Mouse (Mus musculus) limb, embryonic 14.5 days (tissue): ENCODE measurements around the gene Armc9. TPM values are rescaled to one million over a fixed set of nuclear protein-coding genes. Genes with fewer than 3 reads are reported as not detected.

Experiments
- ATAC-seq: fragments of 200-750 bp; cut with Nextera tagmentation; 2 replicates; pipeline ENCODE4 v1.8.0; 2017; ENCODE audit warnings: low read depth, moderate number of reproducible peaks, moderate TSS enrichment; ENCODE audit not compliant: low FRiP score
- DNase-seq: peaks from one replicate; pipeline ENCODE4 v3.0.0-alpha.2; 2015; ENCODE audit warnings: low spot score
- H3K27ac ChIP-seq: fragments of 300-500 bp; sonication (generic); replicated peaks from 2 replicates; pipeline ENCODE4 v1.5.1; 2014; ENCODE audit warnings: low read depth, mild to moderate bottlenecking, low read length, moderate library complexity, mixed read lengths
- H3K27me3 ChIP-seq: fragments of 300-500 bp; sonication (generic); 2 replicates; pipeline ENCODE4 v1.6.1; 2014; ENCODE audit warnings: low read length, mixed read lengths; ENCODE audit not compliant: control insufficient read depth, insufficient read depth
- H3K36me3 ChIP-seq: fragments of 300-500 bp; sonication (generic); 2 replicates; pipeline ENCODE4 v1.6.1; 2014; ENCODE audit warnings: mild to moderate bottlenecking, low read length, moderate library complexity, mixed read lengths; ENCODE audit not compliant: control insufficient read depth, insufficient read depth
- H3K4me1 ChIP-seq: fragments of 300-500 bp; sonication (generic); 2 replicates; pipeline ENCODE4 v1.6.1; 2014; ENCODE audit warnings: antibody characterized with exemption, low read length, mixed read lengths; ENCODE audit not compliant: control insufficient read depth, insufficient read depth
- H3K4me2 ChIP-seq: fragments of 300-500 bp; sonication (generic); replicated peaks from 2 replicates; pipeline ENCODE4 v1.6.1; 2014; ENCODE audit warnings: low read depth, mild to moderate bottlenecking, low read length, moderate library complexity; ENCODE audit not compliant: severe bottlenecking
- H3K4me3 ChIP-seq: fragments of 300-500 bp; sonication (generic); replicated peaks from 2 replicates; pipeline ENCODE4 v1.5.1; 2014; ENCODE audit warnings: low read length
- H3K9ac ChIP-seq: fragments of 300-500 bp; sonication (generic); 2 replicates; pipeline ENCODE4 v1.6.1; 2014; ENCODE audit warnings: mild to moderate bottlenecking, low read depth, low read length, moderate library complexity; ENCODE audit not compliant: severe bottlenecking
- H3K9me3 ChIP-seq: fragments of 300-500 bp; sonication (generic); 2 replicates; pipeline ENCODE4 v1.6.1; 2016; ENCODE audit warnings: low read length; ENCODE audit not compliant: control insufficient read depth
- POLR2A ChIP-seq: fragments of 200-500 bp; IDR thresholded peaks from 2 replicates; pipeline ENCODE4 v1.8.0; 2012; ENCODE audit warnings: inconsistent platforms, mild to moderate bottlenecking, moderate library complexity, borderline replicate concordance; ENCODE audit not compliant: insufficient read depth, insufficient read length; ENCODE audit errors: extremely low read depth
- WGBS: fragments of 180-500 bp; shearing (Covaris S2); extraction: QIAGEN DNeasy Blood & Tissue Kit; methylation state at CpG from one replicate; pipeline ENCODE4 v1.1.7; 2014; 5-methylcytosine and 5-hydroxymethylcytosine counted together
- polyA plus RNA-seq, 2 experiments: library from polyadenylated mRNA; depleted of rRNA in 1 of 2; stranded (reverse) in 1 of 2; unstranded in 1 of 2; fragments of >200 nt; fragmentation: Nextera tagmentation in 1 of 2; extraction: Ambion mirVana in 1 of 2; gene quantifications; 2 replicates each; pipeline versions ENCODE4 v1.2.1 to v1.2.3; 2012 to 2014

Gene Armc9
- polyA plus RNA-seq, 2 experiments, result 17.0 to 19.6 TPM

DNA sequence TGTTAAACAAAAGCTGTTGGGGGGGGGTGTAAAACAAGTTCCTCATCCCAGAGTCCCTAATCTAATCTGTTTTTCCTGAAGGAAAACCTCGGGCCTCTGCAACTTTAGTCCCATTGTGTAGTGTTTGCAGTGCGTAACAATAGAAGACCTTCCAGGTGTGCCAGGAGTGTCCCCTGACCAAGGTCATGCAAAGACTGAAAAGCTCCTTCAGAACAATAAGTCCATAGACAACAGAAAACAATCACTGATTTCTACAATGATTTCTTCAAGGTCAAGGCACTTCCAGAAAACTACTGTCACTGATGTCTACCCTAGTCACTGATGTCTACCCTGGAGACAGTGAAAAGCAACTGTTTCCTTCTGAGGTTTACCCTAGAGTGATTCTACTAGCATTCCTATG, 33.3 kb downstream of the Armc9 start:
- H3K27ac ChIP-seq, result no peak overlapping the region
- no peak overlapping the region for H3K4me2 ChIP-seq
- peaks cover 25% of the 10 kb centered on the region for H3K36me3 ChIP-seq
- no peaks in the 10 kb centered on the region for H3K4me1 ChIP-seq
- no peak overlapping the region for H3K4me3 ChIP-seq
- TF ChIP-seq POLR2A, result no peak
- no peak overlapping the region for H3K9ac ChIP-seq
- H3K9me3 ChIP-seq, result no peaks in the 10 kb centered on the region
- DNase-seq, result no peak
- H3K27me3 ChIP-seq, result no peaks in the 10 kb centered on the region
- no peak for ATAC-seq
- 77% methylated on average over 2 of the region's 2 CpGs for WGBS

DNA sequence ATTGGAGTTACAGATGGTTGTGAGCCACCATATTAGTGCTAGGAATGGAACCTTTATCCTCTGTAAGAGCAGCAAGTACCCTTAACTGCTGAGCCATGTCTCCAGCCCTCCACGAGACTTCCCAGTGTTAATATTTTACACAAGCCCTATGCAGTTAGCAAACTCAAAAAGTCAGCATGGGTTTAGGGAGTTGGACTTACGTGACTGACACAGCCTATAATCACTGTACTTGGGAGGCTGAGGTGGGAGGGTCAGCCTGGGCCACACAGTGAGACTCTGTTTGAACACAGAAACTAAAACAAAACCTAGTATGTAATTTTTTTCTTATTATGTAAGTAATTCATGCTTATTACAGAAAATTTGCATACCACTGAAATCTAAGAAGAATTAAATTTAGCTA, 33.7 kb downstream of the Armc9 start:
- TF ChIP-seq POLR2A, result no peak
- DNase-seq (no peak), ATAC-seq (no peak)
- Histone ChIP-seq H3K4me2 (no peak overlapping the region), H3K27me3 (no peaks in the 10 kb centered on the region), H3K36me3 (peaks cover 25% of the 10 kb centered on the region), H3K4me1 (no peaks in the 10 kb centered on the region), H3K9me3 (no peaks in the 10 kb centered on the region), H3K4me3 (no peak overlapping the region), H3K27ac (no peak overlapping the region), H3K9ac (no peak overlapping the region)
- WGBS, result 85% methylated on average over 2 of the region's 2 CpGs

DNA sequence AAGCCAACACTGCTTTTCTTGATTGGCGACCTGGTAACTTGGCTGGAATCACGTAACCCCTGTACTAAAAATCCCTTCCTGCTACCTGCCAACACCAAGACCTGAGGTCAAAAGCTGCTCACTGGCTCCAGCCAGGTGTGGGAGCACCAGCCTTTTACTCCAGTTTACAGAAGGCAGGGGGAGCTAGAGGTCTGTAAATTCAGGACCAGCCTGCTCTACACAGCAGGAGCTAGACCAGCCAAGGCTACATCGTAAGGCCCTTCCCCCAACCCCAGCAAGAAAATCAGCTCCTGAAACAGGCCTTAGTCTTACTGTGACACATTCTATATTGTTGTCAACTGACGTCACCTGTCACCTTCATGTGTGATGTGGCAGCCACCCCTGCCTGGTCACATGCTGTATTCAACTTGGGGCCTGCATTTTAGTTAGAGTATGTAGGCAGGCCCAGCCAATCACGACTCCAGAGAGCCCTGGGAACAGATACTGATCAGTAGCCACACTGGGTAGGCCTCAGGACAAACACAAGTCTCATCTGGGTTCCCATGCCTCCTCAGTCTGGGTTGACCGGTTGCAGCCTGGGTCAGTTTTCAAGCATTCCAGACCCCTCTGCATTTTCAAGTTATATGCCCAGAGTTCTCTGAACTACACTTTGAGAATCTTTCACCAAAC, 34.6 kb downstream of the Armc9 start:
- peaks cover 28% of the 10 kb centered on the region for H3K36me3 ChIP-seq
- H3K9ac ChIP-seq, result no peak overlapping the region
- H3K4me3 ChIP-seq, result no peak overlapping the region
- H3K4me2 ChIP-seq, result no peak overlapping the region
- no peaks in the 10 kb centered on the region for H3K9me3 ChIP-seq
- H3K27me3 ChIP-seq, result no peaks in the 10 kb centered on the region
- DNase-seq, result no peak
- no peak for TF ChIP-seq POLR2A
- H3K4me1 ChIP-seq, result no peaks in the 10 kb centered on the region
- no peak for ATAC-seq
- H3K27ac ChIP-seq, result no peak overlapping the region
- WGBS, result 79% methylated on average over 6 of the region's 6 CpGs

DNA sequence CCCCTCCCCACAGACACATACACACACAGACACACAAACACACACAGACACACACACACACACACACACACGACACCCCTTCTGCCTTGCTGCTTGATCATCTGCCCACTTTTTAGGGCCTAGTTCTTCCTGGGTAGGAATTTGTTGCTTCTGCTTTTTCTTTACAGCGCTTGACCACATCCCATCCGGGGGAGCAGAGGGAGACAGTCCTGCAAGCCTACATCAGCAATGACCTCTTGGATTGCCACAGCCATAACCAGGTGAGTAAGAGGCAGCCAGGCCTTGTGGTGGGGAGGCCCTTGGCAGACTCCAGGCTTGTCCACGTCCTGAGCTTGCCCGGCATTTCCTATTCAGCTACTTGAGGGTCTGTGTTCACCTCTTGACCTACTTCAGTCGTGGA, 36.3 kb downstream of the Armc9 start:
- Histone ChIP-seq H3K9me3 (no peaks in the 10 kb centered on the region), H3K27me3 (no peaks in the 10 kb centered on the region), H3K4me1 (no peaks in the 10 kb centered on the region), H3K4me2 (no peak overlapping the region), H3K9ac (no peak overlapping the region), H3K4me3 (no peak overlapping the region), H3K36me3 (peaks cover 33% of the 10 kb centered on the region), H3K27ac (no peak overlapping the region)
- 92% methylated on average over 6 of the region's 6 CpGs for WGBS
- TF ChIP-seq POLR2A, result no peak
- DNase-seq (no peak), ATAC-seq (no peak)

DNA sequence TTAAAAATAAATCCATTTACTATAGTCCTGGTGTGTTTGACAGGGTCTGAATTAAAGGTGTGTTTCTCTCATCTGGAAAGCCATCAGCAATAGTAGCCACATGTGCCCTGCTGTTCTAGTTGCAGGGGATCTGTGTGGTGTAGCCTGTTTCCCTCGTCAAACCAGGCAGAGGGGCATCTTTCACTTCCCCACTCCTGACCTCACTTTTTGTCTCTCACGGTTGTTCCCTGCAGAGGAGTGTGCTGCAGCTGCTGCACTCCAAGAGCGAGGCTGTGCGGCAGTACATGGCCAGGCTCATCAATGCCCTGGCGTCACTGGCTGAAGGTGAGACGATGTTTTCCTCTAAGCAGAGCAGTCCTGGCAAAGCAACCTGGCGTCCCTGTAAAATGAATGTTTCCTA, 39.5 kb downstream of the Armc9 start:
- peaks cover 41% of the 10 kb centered on the region for H3K36me3 ChIP-seq
- H3K9me3 ChIP-seq, result no peaks in the 10 kb centered on the region
- no peaks in the 10 kb centered on the region for H3K4me1 ChIP-seq
- no peak overlapping the region for H3K27ac ChIP-seq
- no peak overlapping the region for H3K4me3 ChIP-seq
- no peaks in the 10 kb centered on the region for H3K27me3 ChIP-seq
- ATAC-seq (no peak), DNase-seq (no peak)
- WGBS, result 73% methylated on average over 7 of the region's 7 CpGs
- no peak for TF ChIP-seq POLR2A
- H3K4me2 ChIP-seq, result no peak overlapping the region
- no peak overlapping the region for H3K9ac ChIP-seq
